Mouse (Mus musculus): ENCODE results near the gene Adgrl2. TPM values are rescaled to one million over a fixed set of nuclear protein-coding genes. Genes with fewer than 3 reads are reported as not detected.

Adgrl2 gene
- polyA plus RNA-seq (2015; fragmentation: Nextera tagmentation; extraction: Ambion mirVana): 69.0 and 84.6 TPM in 2 replicates

DNA sequence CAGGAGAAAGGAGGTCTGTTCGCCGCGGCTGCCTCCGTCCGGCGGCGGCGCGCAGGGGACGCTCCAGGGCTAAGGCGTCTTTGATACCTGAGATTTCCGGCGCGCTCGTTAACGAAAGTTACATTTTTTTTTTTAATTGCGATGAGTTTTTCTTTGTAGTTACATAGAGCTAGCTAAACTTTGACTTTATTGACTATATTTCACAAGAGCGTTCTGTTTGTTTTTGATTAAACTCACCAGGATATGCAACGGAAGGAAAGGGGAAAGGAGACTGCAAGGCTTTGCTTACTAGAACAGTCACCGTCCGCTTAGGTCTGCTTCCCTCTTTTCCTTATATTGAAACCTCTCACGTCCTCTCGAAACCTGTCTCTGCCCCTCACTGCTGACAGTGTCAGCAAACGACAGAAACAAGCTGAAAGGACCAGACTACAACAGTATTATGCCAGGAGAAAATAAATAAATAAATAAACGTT, at the start of gene Adgrl2:
TSS of gene Adgrl2 (minus strand) at position 25 of the 473 bp plus-strand sequence.
- ATAC-seq (ENCODE audit: insufficient number of reproducible peaks, low FRiP score, low TSS enrichment, low read depth): no peak
- under 1% methylated on average over 25 of the region's 25 CpGs for WGBS

GRCm38 (mm10) chr3:149038771-149039170, 48.4 kb upstream of the Adgrl2 start:
- no peak overlapping the region for H3K4me2 ChIP-seq
- H3K36me3 ChIP-seq: no peaks in the 10 kb centered on the region
- no peak overlapping the region for H3K4me3 ChIP-seq
- no peaks in the 10 kb centered on the region for H3K27me3 ChIP-seq
- no peak for ATAC-seq (ENCODE audit: insufficient number of reproducible peaks, low FRiP score, low TSS enrichment, low read depth)
- H3K4me1 ChIP-seq: peaks cover 12% of the 10 kb centered on the region
- WGBS: 43% methylated on average over 4 of the region's 4 CpGs
- no peaks in the 10 kb centered on the region for H3K9me3 ChIP-seq
- 0 out of 2 replicates have a peak overlapping the region, but pooled peaks have one; percentile 11 for H3K27ac ChIP-seq
- no peak overlapping the region for H3K9ac ChIP-seq

More for the DNA sequence above, at the start of gene Adgrl2:
- Histone ChIP-seq H3K9me3 (no peaks in the 10 kb centered on the region), H3K4me3 (peak within 1 kb of the TSS; percentile 96), H3K4me2 (peak within 1 kb of the TSS; percentile 78), H3K27ac (peak within 1 kb of the TSS; percentile 100), H3K4me1 (peaks cover 10% of the 10 kb centered on the region), H3K9ac (peak within 1 kb of the TSS; percentile 61), H3K27me3 (no peaks in the 10 kb centered on the region), H3K36me3 (no peaks in the 10 kb centered on the region)

DNA sequence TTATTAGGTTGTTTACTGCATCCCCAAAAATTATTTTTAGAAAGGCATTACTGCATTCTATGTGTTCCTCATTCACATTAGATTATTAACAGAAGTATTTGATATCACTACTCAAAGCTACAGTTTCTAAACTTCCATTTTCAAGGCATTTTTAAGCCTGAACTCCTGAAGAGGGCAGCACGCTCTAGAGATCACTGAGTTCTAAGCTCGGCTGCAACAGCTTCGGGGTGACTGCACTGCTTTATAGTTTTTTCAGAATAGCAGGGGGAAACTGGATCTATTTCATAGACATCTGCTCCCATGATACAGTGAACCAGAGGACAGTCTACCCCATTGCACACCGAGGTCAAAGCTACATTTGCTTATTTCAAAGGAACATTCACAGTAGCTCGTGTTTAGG, 29.6 kb upstream of the Adgrl2 start:
- no peaks in the 10 kb centered on the region for H3K36me3 ChIP-seq
- no peak overlapping the region for H3K27ac ChIP-seq
- H3K9me3 ChIP-seq: no peaks in the 10 kb centered on the region
- 46% methylated on average over 5 of the region's 5 CpGs for WGBS
- no peak for ATAC-seq (ENCODE audit: insufficient number of reproducible peaks, low FRiP score, low TSS enrichment, low read depth)
- H3K4me3 ChIP-seq: no peak overlapping the region
- no peaks in the 10 kb centered on the region; the same call in 1 of the 2 replicates for H3K4me1 ChIP-seq
- no peak overlapping the region for H3K9ac ChIP-seq
- H3K4me2 ChIP-seq: no peak overlapping the region
- no peaks in the 10 kb centered on the region for H3K27me3 ChIP-seq

DNA sequence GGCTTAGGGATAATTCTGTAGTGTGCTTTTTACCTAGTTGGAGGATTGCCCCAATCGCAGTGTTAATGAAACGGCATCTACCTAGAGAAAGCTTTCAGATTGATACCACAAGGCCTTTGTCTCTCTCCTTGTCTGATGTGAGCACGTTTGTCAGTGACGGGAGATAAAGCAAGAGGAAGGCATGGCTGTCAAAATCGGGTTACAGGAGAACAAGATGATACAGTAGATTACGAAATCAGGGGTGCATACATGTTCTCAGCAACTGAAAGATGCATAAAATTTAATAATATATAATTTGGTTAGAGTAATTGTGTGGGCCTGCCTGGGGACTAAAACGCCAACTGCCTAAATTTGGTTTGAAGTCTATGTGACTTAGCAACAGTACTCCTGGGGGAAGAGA, 19.0 kb upstream of the Adgrl2 start:
- Histone ChIP-seq H3K4me3 (no peak overlapping the region), H3K36me3 (no peaks in the 10 kb centered on the region), H3K27me3 (no peaks in the 10 kb centered on the region), H3K9me3 (no peaks in the 10 kb centered on the region), H3K27ac (no peak overlapping the region), H3K4me1 (no peaks in the 10 kb centered on the region), H3K9ac (no peak overlapping the region), H3K4me2 (no peak overlapping the region)
- no peak for ATAC-seq (ENCODE audit: insufficient number of reproducible peaks, low FRiP score, low TSS enrichment, low read depth)
- WGBS: 71% methylated on average over 7 of the region's 7 CpGs

- Histone ChIP-seq H3K27ac (no peak overlapping the region), H3K9ac (no peak overlapping the region)
These were observed 18.3 kb upstream of the Adgrl2 start for GRCm38 (mm10) chr3:149008634-149009023.

DNA sequence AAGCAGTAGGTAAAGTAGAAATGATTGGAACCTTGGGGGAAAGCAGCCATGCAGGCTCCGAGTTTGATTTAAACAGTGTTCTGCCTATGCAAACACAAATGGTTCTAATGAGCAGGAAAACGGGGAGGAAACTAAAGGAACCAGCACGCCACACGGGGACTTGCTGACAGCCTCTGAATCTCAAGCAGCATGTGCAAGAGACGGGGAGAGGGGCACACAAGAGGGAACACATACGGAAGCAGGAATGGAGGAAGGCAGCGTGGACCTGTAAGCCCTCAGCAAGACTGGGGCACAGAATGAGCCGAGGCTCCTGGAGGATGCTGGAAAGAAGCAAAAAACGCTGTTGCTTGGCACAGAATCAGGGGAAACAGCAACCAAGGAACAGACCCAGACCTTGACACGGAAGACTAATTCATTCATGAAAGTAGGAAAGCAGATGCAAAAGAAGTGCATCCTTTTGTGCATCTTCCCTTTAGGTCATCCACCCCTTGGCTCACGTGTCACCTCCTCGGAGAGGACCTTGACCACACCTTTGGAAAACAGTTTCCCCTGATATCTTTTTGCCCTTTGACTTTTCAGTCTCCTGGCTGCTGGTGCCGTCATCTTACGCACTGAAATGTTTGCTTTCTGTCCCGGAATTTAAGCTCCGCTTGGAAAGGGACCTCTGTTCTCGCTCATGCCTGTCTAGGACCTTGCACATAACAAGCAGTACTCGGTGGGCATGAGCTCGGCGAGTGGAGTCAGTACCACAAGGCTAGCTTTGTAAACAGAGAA, 17.7 kb upstream of the Adgrl2 start:
- 0 out of 2 replicates have a peak overlapping the region, but pooled peaks have one; percentile 3 for H3K4me2 ChIP-seq
- no peaks in the 10 kb centered on the region for H3K4me1 ChIP-seq
- no peaks in the 10 kb centered on the region for H3K9me3 ChIP-seq
- WGBS: 59% methylated on average over 20 of the region's 20 CpGs
- no peak overlapping the region for H3K4me3 ChIP-seq
- H3K36me3 ChIP-seq: no peaks in the 10 kb centered on the region
- no peak for ATAC-seq (ENCODE audit: insufficient number of reproducible peaks, low FRiP score, low TSS enrichment, low read depth)
- no peaks in the 10 kb centered on the region for H3K27me3 ChIP-seq
- H3K27ac ChIP-seq: no peak overlapping the region
- H3K9ac ChIP-seq: no peak overlapping the region

More at GRCm38 (mm10) chr3:149008634-149009023, 18.3 kb upstream of the Adgrl2 start:
- 75% methylated on average over 6 of the region's 6 CpGs for WGBS
- Histone ChIP-seq H3K4me3 (no peak overlapping the region), H3K4me1 (no peaks in the 10 kb centered on the region), H3K9me3 (no peaks in the 10 kb centered on the region), H3K27me3 (no peaks in the 10 kb centered on the region), H3K4me2 (no peak overlapping the region), H3K36me3 (no peaks in the 10 kb centered on the region)
- ATAC-seq (ENCODE audit: insufficient number of reproducible peaks, low FRiP score, low TSS enrichment, low read depth): no peak

DNA sequence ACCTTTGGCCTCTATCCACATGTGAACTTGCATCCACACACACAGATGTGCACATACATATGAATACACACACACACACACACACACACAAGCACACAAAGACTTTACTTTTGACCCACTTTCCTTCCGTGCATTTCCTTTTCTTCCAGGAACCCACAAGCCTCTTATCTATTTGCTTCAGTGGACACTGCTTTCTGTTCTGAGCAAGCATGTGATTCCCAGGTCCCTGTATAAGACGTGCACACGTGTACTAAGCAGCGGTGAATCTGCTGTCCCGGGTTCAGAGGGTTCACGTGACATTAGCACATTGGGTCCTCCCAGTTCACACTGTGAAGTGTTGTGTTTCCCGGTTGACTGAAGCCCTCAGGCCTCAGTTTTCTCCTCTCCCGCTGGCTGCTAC, 11.0 kb upstream of the Adgrl2 start:
- 43% methylated on average over 8 of the region's 8 CpGs for WGBS
- no peaks in the 10 kb centered on the region for H3K27me3 ChIP-seq
- H3K9ac ChIP-seq: no peak overlapping the region
- H3K4me3 ChIP-seq: no peak overlapping the region
- H3K27ac ChIP-seq: no peak overlapping the region
- H3K4me1 ChIP-seq: no peaks in the 10 kb centered on the region
- no peaks in the 10 kb centered on the region for H3K9me3 ChIP-seq
- ATAC-seq (ENCODE audit: insufficient number of reproducible peaks, low FRiP score, low TSS enrichment, low read depth): no peak
- no peaks in the 10 kb centered on the region for H3K36me3 ChIP-seq
- H3K4me2 ChIP-seq: no peak overlapping the region

DNA sequence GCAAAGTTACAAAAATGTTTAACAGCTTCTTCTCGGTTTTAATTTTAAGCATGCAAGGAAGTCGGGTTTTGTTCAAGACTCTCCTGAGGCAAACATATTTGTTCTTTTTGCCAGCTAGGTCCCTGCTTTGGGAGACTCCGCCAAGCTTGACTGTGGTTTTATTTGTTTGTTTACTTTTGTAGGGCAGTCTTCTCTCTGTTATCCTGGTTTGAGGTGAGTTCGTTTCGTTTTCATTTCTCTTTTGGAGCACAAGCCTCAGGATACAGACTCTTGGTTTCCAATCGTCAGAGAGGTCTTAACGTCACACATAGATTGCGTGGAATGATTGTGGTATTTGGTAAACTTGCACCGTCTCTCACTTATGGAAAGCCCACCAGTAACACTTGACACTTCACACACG, 8.3 kb upstream of the Adgrl2 start:
- ATAC-seq (ENCODE audit: insufficient number of reproducible peaks, low FRiP score, low TSS enrichment, low read depth): no peak
- no peak overlapping the region for H3K9ac ChIP-seq
- H3K4me2 ChIP-seq: no peak overlapping the region
- no peaks in the 10 kb centered on the region for H3K27me3 ChIP-seq
- 52% methylated on average over 10 of the region's 10 CpGs for WGBS
- no peaks in the 10 kb centered on the region for H3K36me3 ChIP-seq
- H3K4me3 ChIP-seq: no peak overlapping the region
- H3K9me3 ChIP-seq: no peaks in the 10 kb centered on the region
- no peak overlapping the region for H3K27ac ChIP-seq
- no peaks in the 10 kb centered on the region for H3K4me1 ChIP-seq

DNA sequence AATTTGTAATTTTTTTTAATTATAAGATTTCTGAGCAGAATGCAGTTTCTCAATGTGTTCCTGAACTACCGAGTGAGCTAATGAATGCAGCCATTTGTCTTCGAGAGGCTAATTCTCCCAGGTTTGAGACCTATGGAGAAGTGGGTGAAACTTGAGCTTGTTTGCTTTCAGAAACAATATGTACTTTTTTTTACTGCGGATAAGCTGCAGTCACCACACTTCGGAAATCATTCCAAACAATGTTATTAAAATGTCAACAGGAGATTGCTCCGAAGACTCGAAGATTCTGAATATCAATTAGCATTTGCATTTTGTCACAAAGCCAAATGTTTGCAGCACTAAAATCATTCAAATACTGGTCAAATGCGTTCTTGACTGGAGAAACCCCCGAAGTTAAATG, 701 bp upstream of the Adgrl2 start:
- Histone ChIP-seq H3K9me3 (no peaks in the 10 kb centered on the region), H3K27me3 (no peaks in the 10 kb centered on the region), H3K27ac (peak overlapping the region; percentile 100; the same call in 1 of the 2 replicates), H3K36me3 (no peaks in the 10 kb centered on the region), H3K4me3 (peak overlapping the region; percentile 96), H3K9ac (peak overlapping the region; percentile 61; the same call in 1 of the 2 replicates), H3K4me2 (peak overlapping the region; percentile 78), H3K4me1 (peaks cover 8% of the 10 kb centered on the region)
- ATAC-seq (ENCODE audit: insufficient number of reproducible peaks, low FRiP score, low TSS enrichment, low read depth): no peak
- 2% methylated on average over 8 of the region's 8 CpGs for WGBS

DNA sequence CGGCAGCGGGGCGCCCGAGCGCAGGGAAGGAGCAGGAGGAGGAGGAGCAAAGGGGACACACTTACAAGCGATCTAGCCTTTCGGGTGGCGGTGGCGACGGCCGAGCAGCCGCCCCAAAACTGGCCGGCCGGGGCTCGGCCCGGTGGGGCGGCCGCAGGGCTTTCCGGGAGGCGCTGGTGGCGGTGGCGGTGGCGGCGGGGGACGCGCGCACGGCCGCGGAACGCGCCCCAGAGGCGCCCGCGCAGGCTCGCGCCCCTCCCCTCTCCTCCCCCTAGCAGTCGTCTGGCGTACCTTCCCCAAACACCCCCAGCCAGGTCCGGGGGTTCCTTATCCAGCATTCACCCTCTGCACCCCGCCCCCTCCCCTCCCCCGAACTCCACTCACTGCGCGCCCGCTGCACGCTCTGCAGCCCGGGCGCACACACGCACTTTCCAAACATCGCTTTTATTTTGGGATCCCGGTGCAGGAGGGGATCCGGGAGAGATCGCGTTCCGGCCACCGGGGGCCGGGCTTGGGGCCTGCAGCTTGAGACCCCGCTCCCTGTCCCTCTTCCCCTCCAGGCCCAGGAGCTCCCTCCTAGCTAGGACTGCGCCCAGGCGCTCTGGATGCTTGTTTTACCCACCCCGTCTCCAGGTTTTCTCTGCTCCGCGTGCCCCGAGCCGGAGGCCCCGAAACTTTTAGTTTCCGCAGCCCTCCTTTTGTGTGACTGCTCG, 381 bp downstream of the Adgrl2 start:
- under 1% methylated on average over 55 of the region's 68 CpGs for WGBS
- peak overlapping the region; percentile 100 for H3K27ac ChIP-seq
- peaks cover 11% of the 10 kb centered on the region for H3K4me1 ChIP-seq
- no peaks in the 10 kb centered on the region for H3K36me3 ChIP-seq
- peak overlapping the region; percentile 61 for H3K9ac ChIP-seq
- peak; percentile 75 for ATAC-seq (ENCODE audit: insufficient number of reproducible peaks, low FRiP score, low TSS enrichment, low read depth)
- H3K4me3 ChIP-seq: peak overlapping the region; percentile 96
- peak overlapping the region; percentile 78 for H3K4me2 ChIP-seq
- no peaks in the 10 kb centered on the region for H3K27me3 ChIP-seq
- H3K9me3 ChIP-seq: no peaks in the 10 kb centered on the region

- H3K4me2 ChIP-seq: peak overlapping the region; percentile 78
- ATAC-seq (ENCODE audit: insufficient number of reproducible peaks, low FRiP score, low TSS enrichment, low read depth): peak; percentile 88
- peaks cover 17% of the 10 kb centered on the region for H3K4me1 ChIP-seq
- under 1% methylated on average over 67 of the region's 75 CpGs for WGBS
- no peaks in the 10 kb centered on the region for H3K27me3 ChIP-seq
- no peaks in the 10 kb centered on the region for H3K36me3 ChIP-seq
- H3K9ac ChIP-seq: peak overlapping the region; percentile 96
- no peaks in the 10 kb centered on the region for H3K9me3 ChIP-seq
- H3K4me3 ChIP-seq: peak overlapping the region; percentile 96
- H3K27ac ChIP-seq: peak overlapping the region; percentile 100
These were observed 1.1 kb downstream of the Adgrl2 start for GRCm38 (mm10) chr3:148988996-148989817.
